In genomic region chr19:34550534-34551223, GRCm38 (mm10) we compare ENCODE assay signal across 8 mouse cellular contexts. TPM values are rescaled to one million over a fixed set of nuclear protein-coding genes. Genes with fewer than 3 reads are reported as not detected.
DNase-seq lines count a peak whose midpoint lies in the region; ATAC-seq lines count a peak whose summit lies in the region.

TSS of gene Ifit2 (plus strand) at chr19:34550694.

- peak within 1 kb of the TSS; percentile 51 for H3K4me3 ChIP-seq in hindbrain, embryonic 13.5 days

- DNase-seq in T-cell, adult 2 months (ENCODE audit: low spot score), result peak; percentile 78
- peak; percentile 67 to 71 for DNase-seq in cerebellum, postnatal 14 days
- DNase-seq in frontal cortex, postnatal 14 days (ENCODE audit: low spot score in 2 of 2), result peak; percentile 51 to 60
- DNase-seq in layer of hippocampus, postnatal 36 days, result peak; percentile 56 to 62
- peak; percentile 84 for DNase-seq in lung, postnatal 36 days
- DNase-seq in retina, embryonic 14.5 days (ENCODE audit: low spot score), result peak; percentile 88
- peak; percentile 75 to 80 for DNase-seq in thymus, postnatal 36 days

- peak within 1 kb of the TSS; percentile 61 for H3K9ac ChIP-seq in hindbrain, embryonic 13.5 days

- H3K4me1 ChIP-seq in hindbrain, embryonic 13.5 days (replicated peaks), result peaks cover 9% of the 10 kb centered on the region; the same call in 1 of the 2 replicates

- peak within 1 kb of the TSS; percentile 73; the same call in 1 of the 2 replicates for H3K27ac ChIP-seq in hindbrain, embryonic 13.5 days

- WGBS in hindbrain, embryonic 13.5 days, result under 1% methylated on average over 22 of the region's 22 CpGs

- no peaks in the 10 kb centered on the region for H3K36me3 ChIP-seq in hindbrain, embryonic 13.5 days

- ATAC-seq in hindbrain, embryonic 13.5 days (ENCODE audit: low FRiP score), result peak; percentile 98

- peak within 1 kb of the TSS; percentile 68 for H3K4me2 ChIP-seq in hindbrain, embryonic 13.5 days

- H3K27me3 ChIP-seq in hindbrain, embryonic 13.5 days, result no peaks in the 10 kb centered on the region

- no peaks in the 10 kb centered on the region for H3K9me3 ChIP-seq in hindbrain, embryonic 13.5 days

RNA-seq across cellular contexts. Expression of gene Ifit2, which starts in this region (rescaled TPM):
- polyA plus RNA-seq in hindbrain, embryonic 13.5 days (2015; fragmentation: Nextera tagmentation; extraction: Ambion mirVana), result 2.7 and 3.8 TPM in 2 replicates
- total RNA-seq in layer of hippocampus, postnatal 36 days (2021), result 1 to 10 TPM; 3.9 to 5.4 TPM

Comparison
In these comparisons a context has a peak if more than half of its experiments do, and no peak if none do; other contexts are left out.
1. Peak in every context shown above with its lines: DNase-seq, ATAC-seq, H3K4me3 ChIP-seq and H3K27ac ChIP-seq.